Mouse (Mus musculus) right cerebral cortex, adult 18-20 months (tissue): ENCODE measurements around the gene Gm266.

Experiments used
- DNase-seq: peaks from one replicate; pipeline ENCODE4 v3.0.0; 2022; ENCODE audit warnings: mixed read lengths

Gene Gm266

GRCm38 (mm10) chr12:111500725-111501124 lies 15.1 kb upstream of the Gm266 start:
- peak; percentile 18 for DNase-seq

GRCm38 (mm10) chr12:111499617-111500016 lies 14.0 kb upstream of the Gm266 start:
- DNase-seq = no peak

DNA sequence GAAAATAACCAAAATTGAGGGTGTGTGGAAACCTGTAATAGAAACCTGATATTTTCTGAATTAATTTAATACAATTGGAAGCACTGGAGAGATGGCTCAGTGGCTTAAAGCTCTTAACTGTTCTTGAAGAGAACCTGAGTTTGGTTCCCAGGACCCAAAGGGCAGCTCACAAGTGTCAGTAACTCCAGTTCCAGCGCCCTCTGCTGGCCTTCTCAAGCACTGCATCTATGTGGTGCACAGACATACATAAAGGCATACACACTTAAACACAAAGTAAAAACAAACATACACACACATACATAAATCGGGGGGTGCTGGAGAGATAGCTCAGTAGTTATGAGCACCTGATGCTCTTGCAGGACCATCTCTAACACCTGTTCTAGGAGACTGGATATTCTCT lies 11.5 kb upstream of the Gm266 start:
- no peak for DNase-seq

DNA sequence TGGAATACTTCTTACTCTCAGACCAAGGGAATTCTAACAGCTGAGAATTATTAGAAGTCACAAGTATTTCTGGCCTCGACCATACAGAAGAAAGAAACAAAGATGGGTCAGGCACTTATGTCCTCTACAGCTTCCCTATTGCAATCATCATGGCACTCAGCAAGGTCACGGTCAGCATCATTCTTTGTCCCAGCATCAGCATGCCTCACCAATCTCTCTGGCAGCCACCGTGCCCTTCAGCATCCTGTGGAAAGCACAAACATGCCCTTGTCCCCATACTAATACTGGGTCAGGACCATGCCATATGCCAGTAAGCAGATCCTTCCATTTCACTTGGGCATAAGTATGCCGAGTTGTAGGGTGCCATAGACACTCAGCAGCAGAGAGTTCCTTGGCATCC lies 9.3 kb upstream of the Gm266 start:
- DNase-seq = no peak

DNA sequence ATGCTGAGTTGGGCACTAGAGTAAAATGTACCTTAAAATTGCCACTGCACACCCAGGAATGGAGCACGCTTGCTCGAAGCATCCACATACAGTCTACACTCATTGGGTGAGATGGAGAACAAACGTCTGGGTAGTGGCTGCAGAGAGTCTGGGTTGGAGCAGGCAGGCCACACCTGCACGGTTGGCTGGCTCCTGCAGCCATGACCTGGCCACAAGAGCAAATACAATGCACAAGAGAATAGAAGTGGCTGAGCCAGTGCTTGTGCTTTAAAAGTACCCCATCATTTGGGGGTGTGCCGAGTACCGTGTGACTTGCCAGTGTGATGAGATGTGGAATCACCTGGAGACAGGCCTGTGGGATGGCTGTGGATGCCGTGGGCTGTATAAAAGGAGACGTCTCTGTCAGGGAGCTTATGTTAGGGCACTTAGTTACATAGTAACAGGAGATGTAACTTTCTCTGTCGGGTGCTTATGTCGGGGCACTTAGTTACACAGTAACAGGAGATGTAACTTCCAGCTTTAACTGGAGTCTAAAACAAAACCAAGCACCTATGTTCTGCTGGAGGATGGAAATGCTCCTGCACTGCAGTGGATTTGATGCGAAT lies 3.7 kb upstream of the Gm266 start:
- DNase-seq = no peak

GRCm38 (mm10) chr12:111486455-111486854 lies 832 bp upstream of the Gm266 start:
- DNase-seq = no peak

GRCm38 (mm10) chr12:111485046-111485651 lies 474 bp downstream of the Gm266 start:
- no peak for DNase-seq

GRCm38 (mm10) chr12:111479917-111480316 lies 5.7 kb downstream of the Gm266 start:
- no peak for DNase-seq

DNA sequence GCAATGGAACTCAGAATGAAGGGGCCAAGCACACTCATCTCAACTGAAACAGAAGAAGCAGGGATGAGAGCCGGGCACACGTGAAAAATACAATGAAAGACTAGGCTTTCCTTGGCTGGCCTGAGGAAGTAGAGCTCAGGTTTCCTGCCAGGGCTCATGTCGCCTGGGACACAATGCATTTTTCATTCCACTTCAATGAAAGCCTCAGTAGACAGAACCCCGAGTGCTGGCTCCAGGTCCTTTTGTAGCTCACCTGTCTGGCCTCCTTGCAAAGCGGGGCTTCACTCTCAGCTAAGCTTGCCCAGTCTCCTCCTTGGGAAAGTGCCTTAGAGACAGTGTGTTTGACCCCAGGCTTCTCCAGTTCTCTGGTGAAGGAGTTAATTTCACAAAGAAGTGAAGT lies 6.7 kb downstream of the Gm266 start:
- no peak for DNase-seq

DNA sequence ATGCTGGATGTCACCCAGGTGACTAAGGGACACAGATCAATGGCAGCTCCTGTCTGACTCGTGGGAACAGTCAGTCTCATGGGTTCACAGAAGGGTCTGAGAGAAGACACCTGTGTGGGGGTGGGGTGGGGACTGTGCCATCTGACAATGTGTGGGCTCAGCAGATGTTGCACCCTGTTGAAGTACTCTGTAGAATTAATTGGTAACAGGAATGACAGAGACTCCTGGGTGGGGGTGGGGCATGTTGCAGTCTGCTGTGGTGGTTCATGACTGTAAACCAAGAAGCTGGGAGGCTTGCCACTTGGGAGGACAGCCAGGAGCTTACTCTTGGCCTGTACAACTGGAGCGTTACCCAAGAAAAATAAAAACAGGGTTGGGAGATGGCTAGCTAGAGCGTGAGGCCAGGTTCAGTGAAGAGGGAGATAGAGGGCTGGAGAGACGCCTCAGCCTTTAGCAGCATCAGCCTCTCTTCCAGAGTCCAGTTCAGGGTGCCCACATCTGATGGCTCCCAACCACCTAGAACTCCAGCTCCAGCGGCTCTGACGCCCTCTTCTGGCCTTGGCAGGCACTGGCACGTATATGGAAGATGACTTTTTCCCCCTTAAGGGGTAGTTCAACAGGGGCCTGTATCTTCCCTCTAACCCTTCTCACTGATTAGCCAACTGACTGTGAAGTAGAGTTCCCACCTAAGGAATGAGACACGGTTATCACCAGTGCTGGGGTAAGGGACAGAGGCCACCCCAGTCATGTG lies 10.6 kb downstream of the Gm266 start:
- peak; percentile 21 for DNase-seq

GRCm38 (mm10) chr12:111474384-111474783 lies 11.2 kb downstream of the Gm266 start:
- DNase-seq = no peak

- no peak for DNase-seq
These were observed 12.7 kb downstream of the Gm266 start for GRCm38 (mm10) chr12:111472886-111473285.

DNA sequence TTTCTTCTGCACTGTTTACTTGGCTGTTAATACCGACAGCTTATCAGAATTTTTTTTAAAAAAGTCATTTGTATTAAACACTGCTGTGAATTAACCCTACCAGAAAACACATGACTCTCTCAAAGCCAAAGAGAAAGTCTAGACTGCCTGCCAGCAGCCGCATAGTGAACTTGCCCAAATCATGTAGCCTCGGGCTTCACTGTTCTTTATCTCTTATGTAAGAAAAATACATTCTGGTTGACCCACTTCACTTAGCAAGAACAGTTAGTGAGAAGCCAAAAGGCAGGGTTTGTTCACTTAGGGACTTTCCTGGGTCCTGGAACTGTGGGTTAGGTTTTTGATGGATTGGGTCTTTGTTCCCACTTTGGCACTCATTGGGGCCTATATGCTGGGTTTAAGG lies 13.9 kb downstream of the Gm266 start:
- no peak for DNase-seq

GRCm38 (mm10) chr12:111471119-111471518 lies 14.5 kb downstream of the Gm266 start:
- DNase-seq = no peak

- DNase-seq = peak; percentile 63
These were observed 16.1 kb downstream of the Gm266 start for GRCm38 (mm10) chr12:111469507-111469906.

- DNase-seq = no peak
These were observed 17.4 kb downstream of the Gm266 start for GRCm38 (mm10) chr12:111468206-111468605.

- no peak for DNase-seq
These were observed 19.3 kb downstream of the Gm266 start for GRCm38 (mm10) chr12:111466369-111466768.

DNA sequence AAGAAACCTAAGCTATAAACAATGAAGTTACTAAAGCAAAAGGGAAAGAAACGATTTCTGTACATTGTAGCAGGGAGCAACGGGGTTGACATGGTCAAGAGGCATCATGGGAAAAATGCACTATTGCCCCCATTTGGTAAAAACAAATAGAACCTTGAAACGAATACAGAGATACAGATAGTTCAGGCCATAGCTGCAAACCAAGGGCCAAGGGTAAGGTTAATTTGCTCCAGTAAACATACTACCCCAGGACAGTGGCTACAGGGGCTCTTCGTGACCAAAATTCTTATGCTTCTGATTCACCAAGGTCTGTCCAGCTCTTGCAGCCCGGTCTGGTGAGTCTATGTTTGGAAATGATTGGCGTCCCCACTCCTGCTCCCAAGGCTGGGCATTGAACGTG lies 22.1 kb downstream of the Gm266 start:
- no peak for DNase-seq

DNA sequence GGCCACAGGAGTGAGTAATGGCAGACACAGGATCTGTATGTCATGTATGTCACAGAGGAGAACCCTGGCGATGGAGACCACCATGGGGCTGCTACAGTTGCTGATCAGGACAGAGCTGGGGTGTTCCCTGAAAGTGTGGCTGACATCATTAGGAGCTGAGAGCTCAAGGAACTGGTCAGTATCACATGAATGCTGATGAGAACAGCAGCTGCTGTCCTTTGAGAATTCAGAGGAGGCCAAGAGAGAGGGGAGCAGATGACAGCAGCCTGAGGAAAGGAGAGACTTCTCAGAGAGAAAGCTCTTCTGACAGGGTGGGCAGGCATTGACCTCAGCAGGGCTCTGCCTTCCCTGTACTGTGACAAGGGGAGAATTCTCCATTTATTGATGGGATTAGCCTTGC lies 27.9 kb downstream of the Gm266 start:
- DNase-seq = no peak

GRCm38 (mm10) chr12:111455860-111456259 lies 29.8 kb downstream of the Gm266 start:
- DNase-seq = no peak

GRCm38 (mm10) chr12:111455311-111455846 lies 30.2 kb downstream of the Gm266 start:
- DNase-seq = no peak

DNA sequence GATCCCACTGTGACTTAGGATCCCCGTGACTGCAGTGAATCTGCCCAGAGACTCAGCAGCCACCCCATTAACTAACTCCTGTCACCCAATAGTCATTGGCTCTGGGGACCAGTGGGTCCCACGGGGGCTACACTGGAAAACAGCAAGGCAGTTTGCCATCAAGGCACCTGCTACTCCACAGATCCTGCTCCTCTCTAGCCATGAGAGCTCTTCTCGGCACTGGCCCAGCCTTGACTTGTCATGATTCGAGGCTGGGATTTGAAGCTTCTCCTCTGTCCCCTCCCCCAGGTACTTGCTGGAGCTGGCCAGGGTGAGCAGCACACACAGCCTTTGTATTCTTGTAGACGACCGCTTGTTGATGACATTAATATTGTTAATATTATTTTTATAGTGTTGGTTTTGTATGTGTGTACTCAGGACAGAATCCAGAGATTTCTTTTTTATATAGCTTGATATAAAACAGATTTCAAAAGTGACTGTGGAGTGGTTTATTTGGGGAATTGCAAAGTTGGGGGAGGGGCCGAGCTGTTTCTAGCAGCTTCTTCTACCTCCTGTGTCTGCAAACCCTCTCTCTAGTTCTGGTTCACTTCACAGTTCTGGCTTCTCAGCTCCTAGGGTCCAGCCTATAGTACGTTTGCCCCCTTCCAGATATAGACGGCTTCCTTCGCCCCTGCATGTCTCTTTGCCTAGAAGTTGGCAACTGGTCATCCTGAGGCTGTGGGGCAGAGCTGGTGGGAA lies 30.9 kb downstream of the Gm266 start:
- no peak for DNase-seq

DNA sequence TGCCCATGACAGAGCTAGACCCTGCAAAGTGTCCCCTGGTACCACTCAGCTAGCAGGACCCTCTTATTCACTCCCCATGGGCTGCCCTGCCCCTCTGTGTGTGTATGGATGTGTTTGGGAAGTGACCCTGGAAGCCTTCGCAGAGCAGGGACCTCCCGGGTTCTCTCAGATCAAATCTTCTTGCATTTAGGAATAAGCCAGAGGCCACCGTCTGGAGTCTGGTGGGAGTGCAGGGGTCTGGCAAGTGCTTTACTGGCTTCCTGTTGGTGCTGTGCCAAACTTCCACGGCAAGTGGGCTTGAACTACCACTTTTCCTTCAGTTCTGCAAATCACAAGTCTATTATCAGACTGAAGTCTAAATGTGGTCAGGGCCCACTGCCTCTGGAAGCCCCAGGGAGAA lies 31.6 kb downstream of the Gm266 start:
- no peak for DNase-seq
